Mouse (Mus musculus) C2C12 (cell line): ENCODE measurements around the gene Nudt5.

Source experiments
- CEBPB ChIP-seq: IDR thresholded peaks from one replicate; pipeline ENCODE4 v1.6.1; 2011; ENCODE audit warnings: low read depth, mild to moderate bottlenecking, control low read depth, moderate library complexity
- CTCF ChIP-seq: IDR thresholded peaks from one replicate; pipeline ENCODE4 v1.5.1; 2011; ENCODE audit not compliant: control insufficient read depth, insufficient read depth, insufficient read length
- FOSL1 ChIP-seq: IDR thresholded peaks from one replicate; pipeline ENCODE4 v1.8.0; 2011; ENCODE audit warnings: mild to moderate bottlenecking, low read length; ENCODE audit not compliant: poor library complexity, insufficient read depth, severe bottlenecking
- MAX ChIP-seq: IDR thresholded peaks from one replicate; pipeline ENCODE4 v1.6.1; 2011; ENCODE audit warnings: mild to moderate bottlenecking, control low read depth
- MYOG ChIP-seq: IDR thresholded peaks from one replicate; pipeline ENCODE4 v1.6.1; 2011; ENCODE audit not compliant: control insufficient read depth, insufficient read length; ENCODE audit errors: extremely low read depth
- USF1 ChIP-seq: IDR thresholded peaks from one replicate; pipeline ENCODE4 v1.6.1; 2011; ENCODE audit warnings: low read depth, mild to moderate bottlenecking, control low read depth, moderate library complexity

DNA sequence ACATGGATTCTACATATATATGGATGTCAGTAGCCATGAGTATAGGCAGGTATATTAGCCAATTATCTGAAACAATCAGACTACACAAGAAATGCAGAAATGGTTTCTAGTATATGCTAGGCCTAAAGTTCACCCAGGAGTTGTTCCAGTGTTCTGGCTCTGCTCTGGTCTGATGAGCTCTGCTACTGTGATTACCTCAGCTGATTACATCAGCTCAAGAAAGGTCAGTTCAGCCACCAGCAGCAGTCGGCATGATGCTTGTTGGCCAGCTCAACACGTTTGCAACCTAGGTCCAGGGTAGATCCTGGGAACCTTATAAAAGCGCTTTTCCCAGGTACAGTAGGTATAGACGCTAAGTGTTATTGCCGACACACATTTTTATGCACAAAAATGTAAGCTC is 24.9 kb downstream of the Nudt5 start:
- TF ChIP-seq CTCF (no peak), MAX (no peak), USF1 (no peak), CEBPB (no peak), FOSL1 (no peak), MYOG (no peak)
